Mouse (Mus musculus) hindbrain, postnatal 0 days (tissue): ENCODE measurements at regions not wholly inside any gene's neighbourhood (a gene's known extent, or its start where the extent isn't known, plus 50 kb on each side); places are given as distances from the start of the nearest gene placed in this dataset.
A peak's percentile ranks its signal among the peaks of the same experiment; 100 is the strongest.

Experiments used
- ATAC-seq: fragments of 200-750 bp; cut with Nextera tagmentation; 2 replicates; pipeline ENCODE4 v1.8.0; 2017; ENCODE audit warnings: mild to moderate bottlenecking, moderate TSS enrichment, moderate library complexity
- DNase-seq: peaks from one replicate; pipeline ENCODE4 v3.0.0-alpha.2; 2015; ENCODE audit warnings: low spot score
- H3K27ac ChIP-seq: fragments of 300-500 bp; sonication (generic); 2 replicates; pipeline ENCODE4 v1.5.1; 2014; ENCODE audit warnings: mild to moderate bottlenecking
- H3K27me3 ChIP-seq: fragments of 300-500 bp; sonication (generic); 2 replicates; pipeline ENCODE4 v1.6.1; 2014; ENCODE audit warnings: low read length, mixed read lengths; ENCODE audit not compliant: insufficient read depth
- H3K36me3 ChIP-seq: fragments of 300-500 bp; sonication (generic); 2 replicates; pipeline ENCODE4 v1.6.1; 2014; ENCODE audit warnings: low read length, mixed read lengths; ENCODE audit not compliant: insufficient read depth
- H3K4me1 ChIP-seq: fragments of 300-500 bp; sonication (generic); 2 replicates; pipeline ENCODE4 v1.6.1; 2014; ENCODE audit warnings: antibody characterized with exemption, low read length, mixed read lengths; ENCODE audit not compliant: insufficient read depth
- H3K4me2 ChIP-seq: fragments of 300-500 bp; sonication (generic); 2 replicates; pipeline ENCODE4 v1.6.1; 2014; ENCODE audit warnings: low read depth, mild to moderate bottlenecking, low read length, moderate library complexity, mixed read lengths
- H3K4me3 ChIP-seq: fragments of 300-500 bp; sonication (generic); 2 replicates; pipeline ENCODE4 v1.5.1; 2014; ENCODE audit warnings: low read length
- H3K9ac ChIP-seq: fragments of 300-500 bp; sonication (generic); replicated peaks from 2 replicates; pipeline ENCODE4 v1.6.1; 2014; ENCODE audit warnings: mild to moderate bottlenecking, low read length, moderate library complexity, mixed read lengths
- H3K9me3 ChIP-seq: fragments of 300-500 bp; sonication (generic); 2 replicates; pipeline ENCODE4 v1.6.1; 2016; ENCODE audit warnings: low read length, mixed read lengths
- CTCF ChIP-seq: IDR thresholded peaks from 2 replicates; pipeline ENCODE4 v1.5.1; 2016; ENCODE audit warnings: antibody characterized with exemption, control low read depth, low read depth
- WGBS: fragments of 180-500 bp; shearing (Covaris S2); extraction: QIAGEN DNeasy Blood & Tissue Kit; methylation state at CpG from one replicate; pipeline ENCODE4 v1.1.7; 2014; 5-methylcytosine and 5-hydroxymethylcytosine counted together

DNA sequence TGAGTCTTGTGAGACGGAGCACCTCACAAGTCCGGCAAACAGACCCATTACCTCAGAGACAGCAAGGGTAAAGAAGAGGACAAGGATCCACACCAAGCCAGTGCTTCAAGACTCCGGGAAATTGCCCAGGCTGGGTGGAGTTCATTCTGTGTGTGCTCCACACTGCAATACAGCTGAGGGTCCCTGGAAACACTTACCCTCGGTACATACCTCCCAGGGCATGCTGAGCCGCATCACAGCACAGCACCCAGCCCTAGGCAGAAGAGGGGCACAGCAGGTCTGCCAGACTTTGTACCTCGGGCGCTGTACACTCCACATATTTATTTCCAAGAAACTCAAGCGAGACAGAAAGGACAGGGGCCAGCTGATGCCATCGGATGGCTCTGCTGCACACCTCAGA is 54.5 kb upstream of the Cmc1 start:
- TF ChIP-seq CTCF: no peak
- no peak overlapping the region for H3K4me3 ChIP-seq

DNA sequence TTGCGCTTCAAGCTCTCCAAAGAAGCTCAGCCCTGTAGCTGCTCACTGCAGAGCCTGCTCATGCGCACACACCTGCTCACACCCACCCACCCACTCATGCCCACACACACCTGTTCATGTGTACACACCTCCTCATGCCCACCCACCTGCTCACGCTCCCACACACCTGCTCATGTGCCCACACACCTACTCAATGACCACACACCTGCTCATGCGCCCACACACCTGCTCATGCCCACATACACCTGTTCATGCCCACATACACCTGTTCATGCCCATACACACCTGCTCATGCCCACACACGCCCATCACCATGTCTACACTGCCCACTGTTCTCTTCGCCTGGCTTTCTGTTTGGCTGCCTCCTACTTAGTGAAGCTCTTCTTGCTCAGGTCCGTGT is 56.5 kb upstream of the Cmc1 start:
- no peak for TF ChIP-seq CTCF
- no peak overlapping the region for H3K4me2 ChIP-seq
- H3K9me3 ChIP-seq: no peaks in the 10 kb centered on the region
- no peak for DNase-seq
- H3K27ac ChIP-seq: no peak overlapping the region
- H3K27me3 ChIP-seq: no peaks in the 10 kb centered on the region
- H3K9ac ChIP-seq: no peak overlapping the region
- WGBS: 91% methylated on average over 7 of the region's 7 CpGs
- no peaks in the 10 kb centered on the region for H3K36me3 ChIP-seq
- no peaks in the 10 kb centered on the region for H3K4me1 ChIP-seq
- no peak for ATAC-seq
- no peak overlapping the region for H3K4me3 ChIP-seq

More for the DNA sequence above, 54.5 kb upstream of the Cmc1 start:
- Histone ChIP-seq H3K4me1 (no peaks in the 10 kb centered on the region), H3K4me2 (no peak overlapping the region), H3K27me3 (no peaks in the 10 kb centered on the region), H3K9me3 (no peaks in the 10 kb centered on the region), H3K27ac (no peak overlapping the region), H3K9ac (no peak overlapping the region), H3K36me3 (no peaks in the 10 kb centered on the region)
- 88% methylated on average over 9 of the region's 9 CpGs for WGBS
- ATAC-seq: no peak
- no peak for DNase-seq

DNA sequence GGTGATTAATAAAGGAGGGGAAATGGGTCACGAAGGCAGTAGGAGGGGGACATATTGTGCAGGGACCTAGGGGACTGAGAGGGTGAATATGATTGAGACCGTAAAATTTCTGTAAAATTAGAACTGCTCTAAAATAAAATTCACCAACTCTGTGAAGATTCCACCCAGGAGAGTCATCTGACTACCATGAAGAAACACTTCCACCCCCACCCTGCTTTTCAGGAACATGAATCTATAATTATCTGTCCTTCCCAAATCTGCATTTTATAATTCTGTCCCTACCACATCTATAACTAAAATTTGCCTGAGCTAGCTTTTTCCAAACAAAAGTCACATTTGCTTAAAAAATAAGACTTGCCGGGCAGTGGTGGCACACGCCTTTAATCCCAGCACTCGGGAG is 69.7 kb upstream of the Cmc1 start:
- H3K27ac ChIP-seq: no peak overlapping the region
- DNase-seq (no peak), ATAC-seq (no peak)
- no peak overlapping the region for H3K9ac ChIP-seq
- no peaks in the 10 kb centered on the region for H3K4me1 ChIP-seq
- H3K36me3 ChIP-seq: no peaks in the 10 kb centered on the region
- no peak for TF ChIP-seq CTCF
- 93% methylated on average over 5 of the region's 5 CpGs for WGBS
- H3K4me2 ChIP-seq: no peak overlapping the region
- H3K9me3 ChIP-seq: no peaks in the 10 kb centered on the region
- H3K27me3 ChIP-seq: no peaks in the 10 kb centered on the region
- no peak overlapping the region for H3K4me3 ChIP-seq

DNA sequence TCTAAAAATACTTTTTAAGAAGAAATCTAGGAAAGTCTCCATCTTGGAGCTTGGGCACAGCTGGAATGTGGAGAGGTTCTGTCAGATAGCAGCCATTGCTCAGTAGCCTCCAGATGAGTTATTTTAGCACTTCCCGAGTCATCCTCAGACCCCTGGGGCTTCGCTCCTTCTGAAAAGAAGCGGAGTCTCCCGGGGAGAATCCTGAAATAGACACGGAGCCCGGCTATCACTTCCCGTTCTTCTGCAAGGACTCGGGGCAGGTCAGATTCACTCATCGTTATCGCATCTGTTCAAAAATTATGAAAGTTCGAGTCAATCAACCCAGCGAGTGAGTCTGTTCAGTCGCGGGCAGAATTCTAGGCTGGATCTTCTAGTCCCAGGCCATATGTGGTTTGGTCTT is 71.2 kb upstream of the Cmc1 start:
- Histone ChIP-seq H3K9me3 (no peaks in the 10 kb centered on the region), H3K36me3 (no peaks in the 10 kb centered on the region), H3K27me3 (no peaks in the 10 kb centered on the region), H3K4me3 (no peak overlapping the region), H3K27ac (no peak overlapping the region), H3K4me1 (no peaks in the 10 kb centered on the region), H3K4me2 (no peak overlapping the region), H3K9ac (no peak overlapping the region)
- WGBS: 76% methylated on average over 14 of the region's 14 CpGs
- no peak for ATAC-seq
- no peak for DNase-seq
- no peak for TF ChIP-seq CTCF

DNA sequence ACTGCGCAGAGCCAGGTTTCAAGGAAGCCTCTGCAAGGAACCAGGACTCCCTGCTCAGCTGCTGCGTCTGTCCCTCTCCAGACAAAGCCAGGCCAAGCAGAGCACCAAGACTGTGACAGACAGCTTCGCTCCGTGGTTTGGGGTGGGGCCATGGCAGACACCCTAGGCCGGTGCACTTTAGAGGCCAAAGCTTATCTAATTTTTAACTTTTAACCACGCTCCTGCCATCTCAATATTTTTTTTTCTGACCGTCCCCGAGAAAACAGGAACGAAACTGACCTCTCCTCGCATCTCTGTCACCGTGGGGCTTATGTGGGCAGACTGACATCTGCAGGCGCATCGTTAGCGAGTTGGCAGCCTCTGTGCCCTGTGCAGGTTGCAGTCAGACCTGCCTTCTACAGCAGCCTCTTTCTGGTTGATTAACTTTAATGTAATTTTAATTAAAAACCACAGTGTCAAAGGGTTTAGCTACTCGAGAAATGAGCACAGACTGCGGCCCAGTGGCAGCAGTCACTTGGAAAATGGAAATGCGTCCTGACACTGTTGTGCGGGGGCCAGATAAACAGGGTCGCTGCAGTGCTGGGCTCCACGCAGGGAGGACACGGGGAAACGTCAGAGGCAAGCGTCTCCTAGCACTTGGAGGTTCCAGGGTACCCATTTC is 77.6 kb upstream of the Cmc1 start:
- TF ChIP-seq CTCF: peak; percentile 29
- Histone ChIP-seq H3K4me2 (peak overlapping the region; percentile 42), H3K36me3 (no peaks in the 10 kb centered on the region), H3K9ac (no peak overlapping the region), H3K4me1 (no peaks in the 10 kb centered on the region), H3K27me3 (no peaks in the 10 kb centered on the region), H3K27ac (peak overlapping the region; percentile 67; the same call in 1 of the 2 replicates), H3K4me3 (no peak overlapping the region), H3K9me3 (no peaks in the 10 kb centered on the region)
- 30% methylated on average over 23 of the region's 23 CpGs for whole genome bisulfite sequencing
- DNase-seq: peak; percentile 82
- ATAC-seq: peak; percentile 86

DNA sequence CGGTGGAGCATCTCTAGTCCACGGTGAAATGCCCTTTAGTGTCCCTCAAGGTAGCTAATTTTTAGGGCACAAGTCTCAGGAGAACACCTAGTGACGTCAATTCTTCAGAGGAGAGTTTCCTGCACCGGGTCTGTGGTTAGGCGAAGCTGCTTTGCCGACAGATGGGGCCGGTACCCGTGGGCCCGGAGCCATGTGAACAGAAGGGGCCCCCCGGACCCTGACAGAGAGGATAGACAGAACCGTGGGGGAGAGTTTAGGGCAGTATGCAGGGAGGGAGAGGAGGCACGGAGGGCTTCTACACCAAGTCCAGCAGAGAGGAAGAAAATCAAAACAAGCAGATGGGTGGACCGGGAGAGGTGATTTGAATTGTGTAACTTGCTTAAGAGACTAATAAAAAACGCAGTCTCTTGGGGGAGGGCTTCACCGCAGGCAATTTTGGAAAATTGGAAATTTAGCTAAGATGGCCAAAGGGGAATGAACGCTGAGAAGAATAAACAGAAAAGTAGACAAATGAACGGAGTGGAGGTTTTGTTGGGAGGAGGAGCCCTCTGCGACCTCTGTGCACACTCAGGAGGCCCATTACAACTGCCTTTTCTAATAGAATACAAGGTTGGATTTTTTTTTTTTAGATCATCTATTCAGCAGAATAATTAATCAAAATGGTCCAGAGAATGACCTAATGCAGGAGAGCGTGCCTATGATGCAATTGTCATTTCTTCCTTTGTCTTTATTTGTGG is 78.9 kb upstream of the Cmc1 start:
- WGBS: 29% methylated on average over 19 of the region's 19 CpGs

DNA sequence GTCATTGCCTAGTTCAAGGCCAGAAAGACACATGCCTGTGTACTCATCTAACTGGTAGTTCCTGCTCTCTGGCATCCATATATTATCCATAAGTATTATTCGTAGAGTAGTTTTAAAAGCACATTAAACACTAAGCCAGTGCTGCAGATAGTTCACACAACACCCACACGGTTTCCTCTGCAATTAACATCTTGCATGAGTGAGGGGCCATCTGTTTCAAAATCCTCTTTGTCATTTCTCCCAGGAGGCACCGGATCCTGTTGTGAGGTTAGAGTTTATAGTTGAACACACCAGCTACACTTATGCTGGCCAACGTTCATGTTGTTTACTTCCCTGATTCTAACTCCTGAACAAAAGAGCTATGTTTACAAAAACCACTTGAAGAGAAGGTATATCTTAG is 90.7 kb upstream of the Cmc1 start:
- H3K9me3 ChIP-seq: no peaks in the 10 kb centered on the region
- no peak overlapping the region for H3K4me2 ChIP-seq
- 53% methylated on average over 4 of the region's 4 CpGs for WGBS
- ATAC-seq (no peak), DNase-seq (peak; percentile 30)
- H3K4me3 ChIP-seq: no peak overlapping the region
- H3K9ac ChIP-seq: no peak overlapping the region
- no peaks in the 10 kb centered on the region for H3K4me1 ChIP-seq
- no peaks in the 10 kb centered on the region for H3K36me3 ChIP-seq
- H3K27ac ChIP-seq: no peak overlapping the region
- TF ChIP-seq CTCF: no peak
- H3K27me3 ChIP-seq: no peaks in the 10 kb centered on the region

More for the DNA sequence above, 78.9 kb upstream of the Cmc1 start:
- Histone ChIP-seq H3K9me3 (no peaks in the 10 kb centered on the region), H3K4me1 (no peaks in the 10 kb centered on the region), H3K27ac (peak overlapping the region; percentile 67), H3K4me2 (no peak overlapping the region), H3K36me3 (no peaks in the 10 kb centered on the region), H3K27me3 (no peaks in the 10 kb centered on the region), H3K4me3 (no peak overlapping the region), H3K9ac (no peak overlapping the region)
- DNase-seq (peak; percentile 68), ATAC-seq (peak; percentile 77)
- TF ChIP-seq CTCF: no peak
